Comparison of ENCODE assay signal across 12 mouse cellular contexts in the genomic region with DNA sequence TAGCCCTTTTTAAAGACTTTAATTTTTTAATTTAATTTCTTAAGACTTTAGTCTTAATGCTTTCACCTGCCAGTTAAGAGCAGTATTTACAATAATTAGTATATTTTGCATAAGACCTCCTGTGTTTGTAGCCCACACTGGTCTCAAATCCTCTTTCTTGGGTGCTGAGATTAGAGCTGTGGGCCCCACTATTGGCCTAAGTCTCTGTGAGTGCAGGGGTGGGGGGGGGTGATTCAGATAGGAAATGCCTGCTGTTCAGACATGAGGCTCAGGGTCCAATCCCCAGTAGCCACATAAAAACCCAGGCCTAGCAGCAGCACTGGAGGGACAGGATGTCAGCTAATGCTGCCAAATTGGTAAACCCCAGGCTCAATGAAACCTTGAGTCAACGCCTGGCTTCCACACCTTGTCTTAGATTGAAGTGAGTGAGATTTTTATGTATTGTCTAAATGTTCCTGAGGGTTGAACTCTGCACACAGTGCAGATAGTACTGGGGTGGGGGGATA. TPM values are rescaled to one million over a fixed set of nuclear protein-coding genes. Genes with fewer than 3 reads are reported as not detected.
DNase-seq lines count a peak whose midpoint lies in the region; ATAC-seq and TF ChIP-seq lines count a peak whose summit lies in the region.
"Had no signal": no experiment of that assay in that cellular context is flagged by ENCODE, and none has a peak within 500 bp of the region (broad histone marks: within the 10 kb centered on the region; RNA-seq: fewer than 3 reads in every experiment).

No protein-coding gene starts in this region.

- 86% methylated on average over 1 of the region's 1 CpGs for WGBS in forebrain, embryonic 13.5 days
- WGBS in forebrain, postnatal 0 days = 64% methylated on average over 1 of the region's 1 CpGs
- WGBS in midbrain, embryonic 13.5 days = 78% methylated on average over 1 of the region's 1 CpGs

- peaks cover 51% of the 10 kb centered on the region for H3K36me3 ChIP-seq in forebrain, embryonic 13.5 days (ENCODE audit: poor library complexity, severe bottlenecking)
- peaks cover 43% of the 10 kb centered on the region for H3K36me3 ChIP-seq in forebrain, postnatal 0 days (ENCODE audit: insufficient read depth)
- peaks cover 50% of the 10 kb centered on the region for H3K36me3 ChIP-seq in midbrain, embryonic 13.5 days

- no peaks in the 10 kb centered on the region for H3K27me3 ChIP-seq in forebrain, embryonic 13.5 days
- no peaks in the 10 kb centered on the region for H3K27me3 ChIP-seq in forebrain, postnatal 0 days (ENCODE audit: insufficient read depth, low read length)
- no peaks in the 10 kb centered on the region for H3K27me3 ChIP-seq in midbrain, embryonic 13.5 days

- H3K27ac ChIP-seq in forebrain, embryonic 13.5 days = no peak overlapping the region
- H3K27ac ChIP-seq in forebrain, postnatal 0 days (ENCODE audit: low read depth, low read length) = no peak overlapping the region
- H3K27ac ChIP-seq in layer of hippocampus, adult 2 months = no peak overlapping the region; the same call in 1 of the 2 replicates
- H3K27ac ChIP-seq in brown adipose tissue, adult 24 weeks (replicated peaks; ENCODE audit: low read depth, low read length) = no peak overlapping the region
- H3K27ac ChIP-seq in midbrain, embryonic 13.5 days = no peak overlapping the region

- no peak for TF ChIP-seq CTCF in forebrain, postnatal 0 days (IDR thresholded peaks at IDR 0.05; ENCODE audit: low read depth)
- no peak for TF ChIP-seq CTCF in layer of hippocampus, adult 2 months (conservative IDR thresholded peaks at IDR 0.05)

- H3K4me3 ChIP-seq in forebrain, embryonic 13.5 days = no peak overlapping the region
- no peak overlapping the region for H3K4me3 ChIP-seq in forebrain, postnatal 0 days (ENCODE audit: low read depth, low read length)
- H3K4me3 ChIP-seq in layer of hippocampus, adult 2 months = peak overlapping the region; percentile 88; the same call in 1 of the 2 replicates
- 0 out of 2 replicates have a peak overlapping the region, but pooled peaks have one; percentile 3 for H3K4me3 ChIP-seq in brown adipose tissue, adult 24 weeks (ENCODE audit: insufficient read depth, low read depth, low read length)
- no peak overlapping the region for H3K4me3 ChIP-seq in midbrain, embryonic 13.5 days (replicated peaks)

- H3K9ac ChIP-seq in forebrain, embryonic 13.5 days = 0 out of 2 replicates have a peak overlapping the region, but pooled peaks have one; percentile 31
- H3K9ac ChIP-seq in forebrain, postnatal 0 days = no peak overlapping the region
- H3K9ac ChIP-seq in midbrain, embryonic 13.5 days (replicated peaks) = no peak overlapping the region

- H3K4me2 ChIP-seq in forebrain, embryonic 13.5 days = 0 out of 2 replicates have a peak overlapping the region, but pooled peaks have one; percentile 5
- no peak overlapping the region for H3K4me2 ChIP-seq in forebrain, postnatal 0 days (ENCODE audit: low read depth)
- 0 out of 2 replicates have a peak overlapping the region, but pooled peaks have one; percentile 2 for H3K4me2 ChIP-seq in midbrain, embryonic 13.5 days (replicated peaks)

- ATAC-seq in forebrain, embryonic 13.5 days = no peak
- no peak for ATAC-seq in forebrain, postnatal 0 days
- no peak for ATAC-seq in midbrain, embryonic 13.5 days

- no peak for DNase-seq in forebrain, postnatal 0 days
- DNase-seq in layer of hippocampus, adult 2 months (ENCODE audit: low spot score in 2 of 2) = no peak
- no peak for DNase-seq in layer of hippocampus, postnatal 36 days
- no peak for DNase-seq in spleen, adult 12 weeks (ENCODE audit: low spot score)
- no peak for DNase-seq in thymus, postnatal 4 days

- H3K9me3 ChIP-seq in forebrain, embryonic 13.5 days (replicated peaks) = no peaks in the 10 kb centered on the region
- no peaks in the 10 kb centered on the region for H3K9me3 ChIP-seq in forebrain, postnatal 0 days (ENCODE audit: low read length)
- no peaks in the 10 kb centered on the region for H3K9me3 ChIP-seq in midbrain, embryonic 13.5 days

- peaks cover 44% of the 10 kb centered on the region for H3K4me1 ChIP-seq in forebrain, embryonic 13.5 days
- peaks cover 17% of the 10 kb centered on the region for H3K4me1 ChIP-seq in forebrain, postnatal 0 days (ENCODE audit: insufficient read depth)
- H3K4me1 ChIP-seq in brown adipose tissue, adult 24 weeks (ENCODE audit: control insufficient read depth, insufficient read depth, insufficient read length, low read length) = peaks cover 18% of the 10 kb centered on the region
- peaks cover 42% of the 10 kb centered on the region for H3K4me1 ChIP-seq in midbrain, embryonic 13.5 days (replicated peaks)

RNA-seq across cellular contexts. Expression of gene Eno1, which starts 3.9 kb away (rescaled TPM):
- polyA plus RNA-seq in forebrain, embryonic 13.5 days (2015; fragmentation: Nextera tagmentation; extraction: Ambion mirVana) = 1,143 and 1,198 TPM in 2 replicates
- 283 and 328 TPM in 2 replicates for total RNA-seq in forebrain, postnatal 0 days (2014; rRNA removed)
- polyA plus RNA-seq in forebrain, postnatal 0 days (2015; fragmentation: Nextera tagmentation; extraction: Ambion mirVana) = 856 and 963 TPM in 2 replicates
- total RNA-seq in layer of hippocampus, adult 2 months (2021) = 100 to 1,000 TPM; 416 to 423 TPM
- 100 to 1,000 TPM; 415 to 417 TPM for total RNA-seq in layer of hippocampus, postnatal 36 days (2021)
- 2,211 and 3,699 TPM in 2 replicates for polyA plus RNA-seq in brown adipose tissue, adult 24 weeks (2012; ENCODE audit: insufficient read depth, insufficient read length, missing spikeins)
- polyA plus RNA-seq in midbrain, embryonic 13.5 days (2015; fragmentation: Nextera tagmentation; extraction: Ambion mirVana) = 945 and 955 TPM in 2 replicates

RNA-seq across cellular contexts. Expression of gene Car6, which starts 39.3 kb away (rescaled TPM):
- polyA plus RNA-seq in forebrain, embryonic 13.5 days (2015; fragmentation: Nextera tagmentation; extraction: Ambion mirVana) = 0.16 TPM in 1 of 2 replicates, not detected in the other
- not detected in 2 replicates for total RNA-seq in forebrain, postnatal 0 days (2014; rRNA removed)
- polyA plus RNA-seq in forebrain, postnatal 0 days (2015; fragmentation: Nextera tagmentation; extraction: Ambion mirVana) = not detected in 2 replicates
- total RNA-seq in layer of hippocampus, adult 2 months (2021) = not detected
- under 1 TPM in 1 of 2 experiments, not detected in 1; 0.25 TPM for total RNA-seq in layer of hippocampus, postnatal 36 days (2021)
- polyA plus RNA-seq in brown adipose tissue, adult 24 weeks (2012; ENCODE audit: insufficient read depth, insufficient read length, missing spikeins) = not detected in 2 replicates
- not detected in 2 replicates for polyA plus RNA-seq in midbrain, embryonic 13.5 days (2015; fragmentation: Nextera tagmentation; extraction: Ambion mirVana)
- polyA plus RNA-seq: adrenal gland, adult 2 months; kidney, embryonic 14.5 days; liver, embryonic 16.5 days; neural tube, embryonic 11.5 days had no signal

RNA-seq across cellular contexts. Expression of gene Rere, which starts 41.0 kb away (rescaled TPM):
- 26.1 and 32.9 TPM in 2 replicates for polyA plus RNA-seq in forebrain, embryonic 13.5 days (2015; fragmentation: Nextera tagmentation; extraction: Ambion mirVana)
- total RNA-seq in forebrain, postnatal 0 days (2014; rRNA removed) = 30.5 and 31.3 TPM in 2 replicates
- 14.8 and 18.9 TPM in 2 replicates for polyA plus RNA-seq in forebrain, postnatal 0 days (2015; fragmentation: Nextera tagmentation; extraction: Ambion mirVana)
- total RNA-seq in layer of hippocampus, adult 2 months (2021) = 100 to 1,000 TPM; 144 to 153 TPM
- total RNA-seq in layer of hippocampus, postnatal 36 days (2021) = 100 to 1,000 TPM; 114 to 152 TPM
- 38.7 and 39.8 TPM in 2 replicates for polyA plus RNA-seq in brown adipose tissue, adult 24 weeks (2012; ENCODE audit: insufficient read depth, insufficient read length, missing spikeins)
- polyA plus RNA-seq in midbrain, embryonic 13.5 days (2015; fragmentation: Nextera tagmentation; extraction: Ambion mirVana) = 42.4 and 43.6 TPM in 2 replicates

Comparison
In these comparisons a context has a peak if more than half of its experiments do, and no peak if none do; other contexts are left out.
1. H3K4me3 ChIP-seq: peak in layer of hippocampus, adult 2 months (single experiment) and brown adipose tissue, adult 24 weeks (single experiment); none in forebrain, embryonic 13.5 days (single experiment), forebrain, postnatal 0 days (single experiment) and midbrain, embryonic 13.5 days (single experiment).